Mouse (Mus musculus) central nervous system, embryonic 11.5 days (tissue): ENCODE data around the gene Sertad3. TPM values are rescaled to one million over a fixed set of nuclear protein-coding genes. Genes with fewer than 3 reads are reported as not detected.

Experiments
- polyA plus RNA-seq: library from polyadenylated mRNA; depleted of rRNA; stranded (reverse); fragments of >200 nt; gene quantifications from 2 replicates; pipeline ENCODE4 v1.2.3, GENCODE M21; 2012; rRNA removed

Sertad3 gene
- polyA plus RNA-seq = 8.5 and 17.8 TPM in 2 replicates

DNA sequence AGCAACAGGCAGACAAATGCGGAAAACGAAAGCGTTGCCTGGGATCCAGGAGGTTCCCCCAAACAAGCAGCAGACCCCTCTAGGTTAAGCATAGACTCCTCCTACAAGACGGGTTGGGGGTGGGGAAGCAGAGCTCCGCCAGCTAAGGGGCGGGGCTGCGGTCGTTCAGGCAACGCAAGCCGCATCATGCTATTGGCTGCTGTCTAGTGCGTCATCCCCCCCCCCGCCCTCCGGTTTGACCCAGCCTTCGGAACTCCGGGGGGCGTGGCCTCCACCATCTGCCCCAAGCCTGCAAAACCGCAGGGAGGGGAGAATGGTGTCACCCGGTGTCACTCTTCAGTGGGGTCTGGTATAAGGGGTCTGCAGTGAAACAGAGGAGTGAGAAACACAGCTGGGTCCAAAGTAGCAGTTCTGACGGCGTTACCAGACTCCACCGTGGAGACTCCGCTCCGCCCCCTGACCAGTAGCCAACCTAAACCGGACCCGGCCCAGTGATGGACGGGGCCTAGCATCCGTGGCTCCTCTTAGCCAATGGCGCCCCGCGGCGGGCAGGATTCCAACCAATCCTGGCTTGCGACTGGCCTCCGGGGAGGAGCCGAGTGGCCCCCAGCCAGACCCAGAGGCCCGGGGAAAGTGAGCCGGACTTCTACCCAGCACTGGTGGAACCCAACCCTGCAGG lies at the start of gene Sertad3:
Sertad3 (plus strand) TSS at position 613 of the 679 bp plus-strand sequence.

DNA sequence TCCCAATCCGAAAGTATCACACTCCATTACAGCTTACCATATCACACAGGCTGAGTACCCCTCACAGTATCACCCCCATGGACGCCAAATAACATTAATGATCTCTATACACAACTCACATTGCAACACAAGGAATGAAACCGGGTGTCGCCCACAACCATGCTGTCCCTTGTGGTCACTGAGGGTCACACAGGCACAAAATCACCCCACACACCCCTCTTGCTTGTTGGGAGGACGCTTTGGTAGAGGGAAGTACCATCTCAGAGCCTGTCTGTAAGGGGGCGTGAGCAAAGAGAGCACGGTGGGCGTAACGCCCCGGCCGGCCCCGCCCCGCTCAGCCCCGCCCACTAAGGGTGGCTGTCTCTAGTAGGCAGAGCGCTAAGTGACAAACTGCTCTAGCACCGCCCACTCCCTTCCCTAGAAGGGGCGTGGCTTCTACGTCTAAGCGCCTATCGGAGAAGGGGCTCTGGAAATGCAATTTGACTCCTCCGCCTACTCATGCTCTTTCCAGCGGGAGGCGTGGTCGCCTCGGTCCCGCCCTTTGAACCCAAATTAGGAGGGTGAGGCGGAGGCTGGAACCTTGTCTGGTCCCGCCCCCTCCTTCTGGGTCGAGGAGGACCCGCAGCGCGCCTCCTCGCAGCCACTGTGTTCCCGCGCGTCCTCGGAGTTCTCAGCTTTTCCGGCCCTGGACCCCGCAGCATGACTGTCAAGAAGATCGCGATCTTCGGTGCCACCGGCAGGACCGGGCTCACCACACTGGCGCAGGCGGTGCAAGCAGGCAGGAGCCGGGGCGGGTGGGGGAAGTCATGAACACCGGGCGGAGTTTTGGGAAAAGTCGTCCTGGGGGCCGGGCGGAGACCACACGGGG lies 25.9 kb upstream of the Sertad3 start, which contains the start of the genes Sptbn4 and Blvrb:
Sptbn4 (minus strand) TSS at position 268 of the 868 bp plus-strand sequence.
Blvrb (plus strand) TSS at position 560 of the 868 bp plus-strand sequence.

DNA sequence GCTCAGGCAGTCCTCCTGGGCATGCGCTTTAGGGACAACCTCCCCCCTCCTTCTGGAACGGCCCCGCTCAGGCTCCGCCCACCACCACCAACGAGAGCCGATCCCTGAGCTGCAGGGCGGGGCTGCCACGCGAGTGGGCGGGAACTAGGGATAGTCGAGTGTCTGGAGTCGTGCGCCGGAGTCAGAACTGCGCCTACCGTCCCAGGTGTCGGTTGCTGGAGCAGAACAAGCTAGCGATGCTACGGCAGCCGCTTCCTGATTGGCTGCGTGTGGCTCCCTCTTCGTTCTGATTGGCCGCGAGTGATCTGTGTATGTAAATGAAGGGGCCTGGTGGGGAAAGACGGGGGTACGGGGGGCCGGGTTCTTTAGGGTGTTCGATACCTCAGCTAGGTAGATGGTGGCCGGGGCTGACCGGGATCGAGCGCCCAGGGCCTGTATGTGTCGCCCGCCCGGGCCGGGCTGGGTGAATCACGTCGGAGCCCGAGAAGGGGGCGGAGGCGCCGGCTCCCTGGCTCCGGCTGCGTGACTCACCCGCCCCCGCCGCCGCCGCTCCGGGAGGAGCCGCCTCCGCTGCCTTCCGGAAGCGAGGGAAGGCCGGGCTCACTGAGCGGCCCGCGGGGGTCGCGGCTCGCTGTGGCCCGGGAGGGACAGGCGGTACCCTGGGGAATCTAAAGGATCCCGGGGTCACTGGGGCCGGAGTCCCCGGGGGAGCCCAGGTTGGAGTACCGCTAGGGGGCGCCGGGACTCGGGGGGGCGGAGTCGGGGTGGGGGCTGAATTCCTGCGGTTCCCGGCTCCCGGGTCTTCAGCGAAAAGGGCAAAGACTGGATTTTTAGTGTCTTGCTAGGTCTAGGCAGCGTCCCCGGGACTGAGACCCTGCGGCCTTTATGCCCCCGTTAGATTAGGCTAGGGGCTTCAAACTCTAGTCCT lies 13.5 kb downstream of the Sertad3 start, which contains the start of gene Sertad1:
Sertad1 (plus strand) TSS at position 141 of the 928 bp plus-strand sequence.

DNA sequence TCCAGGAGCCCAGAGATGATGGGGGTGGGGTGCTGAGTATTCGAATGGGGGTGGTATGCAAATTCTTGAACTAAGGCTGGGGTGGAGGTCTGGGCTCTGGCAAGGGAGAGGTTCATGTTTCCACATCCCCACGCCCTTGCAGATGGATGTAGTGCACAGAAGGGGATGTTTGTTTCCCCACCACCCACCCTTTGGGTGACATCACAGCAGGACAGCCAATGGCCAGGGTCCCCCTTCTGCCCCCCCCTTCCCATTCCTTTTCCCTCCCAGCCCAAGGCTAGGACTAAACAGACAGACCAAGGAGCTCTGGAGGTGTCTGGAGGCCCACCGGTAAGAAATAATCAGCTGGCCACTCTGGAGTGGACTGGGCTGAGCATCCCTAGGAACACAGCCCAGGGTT lies 25.5 kb downstream of the Sertad3 start, which contains the start of gene Prx:
Prx (plus strand) TSS at position 289 of the 400 bp plus-strand sequence.

DNA sequence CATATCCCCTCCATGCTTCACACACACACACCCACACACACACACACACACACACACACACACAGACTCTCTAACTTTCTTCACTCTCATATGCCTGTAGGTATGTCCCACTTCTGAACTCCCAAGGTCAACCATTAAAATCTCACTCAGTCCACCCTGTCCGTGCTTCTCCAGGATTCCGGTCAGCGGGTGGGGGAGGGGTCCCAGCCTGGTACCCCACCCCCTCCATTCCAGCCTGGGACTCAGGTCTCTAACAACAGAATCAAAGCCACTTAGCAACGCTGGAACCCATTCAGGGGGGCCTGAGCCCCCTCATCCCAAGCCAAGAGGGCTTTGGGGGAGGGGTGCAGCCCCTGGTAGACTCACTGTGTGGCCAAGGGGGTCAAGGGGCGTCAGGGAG lies 49.4 kb downstream of the Sertad3 start, which contains the start of gene Hipk4:
Hipk4 (plus strand) TSS at position 301 of the 400 bp plus-strand sequence.

Other genes with a start within 250 kb of the Sertad3 start
- 9.9 and 10.1 TPM in 2 replicates for gene Itpkc, start 245.1 kb upstream of the Sertad3 start, polyA plus RNA-seq
- 28.7 and 30.6 TPM in 2 replicates for gene Coq8b, start 240.7 kb upstream of the Sertad3 start, polyA plus RNA-seq
- 56.4 and 108 TPM in 2 replicates for gene Numbl, start 215.3 kb upstream of the Sertad3 start, polyA plus RNA-seq
- 17.5 and 18.3 TPM in 2 replicates for gene Ltbp4, start 136.1 kb upstream of the Sertad3 start, polyA plus RNA-seq
- 82.6 and 85.8 TPM in 2 replicates for gene Shkbp1, start 117.7 kb upstream of the Sertad3 start, polyA plus RNA-seq
- gene Gm20479, start 116.3 kb upstream of the Sertad3 start, polyA plus RNA-seq = 0.41 and 0.44 TPM in 2 replicates
- gene Sptbn4, start 26.1 kb upstream of the Sertad3 start, polyA plus RNA-seq = 1.5 and 1.6 TPM in 2 replicates
- 65.2 and 71.6 TPM in 2 replicates for gene Blvrb, start 25.8 kb upstream of the Sertad3 start, polyA plus RNA-seq
- gene Sertad1, start 13.1 kb downstream of the Sertad3 start, polyA plus RNA-seq = 11.8 and 12.2 TPM in 2 replicates
- 4.6 and 5.3 TPM in 2 replicates for gene Prx, start 25.6 kb downstream of the Sertad3 start, polyA plus RNA-seq
- 2.3 and 3.4 TPM in 2 replicates for gene Hipk4, start 49.5 kb downstream of the Sertad3 start, polyA plus RNA-seq
- 61.2 and 68.5 TPM in 2 replicates for gene Pld3, start 79.5 kb downstream of the Sertad3 start, polyA plus RNA-seq
- gene 2310022A10Rik, start 79.5 kb downstream of the Sertad3 start, polyA plus RNA-seq = 24.6 and 32.0 TPM in 2 replicates
- 48.6 and 64.2 TPM in 2 replicates for gene Akt2, start 117.8 kb downstream of the Sertad3 start, polyA plus RNA-seq
- 5.3 and 5.7 TPM in 2 replicates for gene Ttc9b, start 180.1 kb downstream of the Sertad3 start, polyA plus RNA-seq
- 32.1 and 44.5 TPM in 2 replicates for gene Map3k10, start 200.8 kb downstream of the Sertad3 start, polyA plus RNA-seq
- gene Zfp607b, start 215.6 kb downstream of the Sertad3 start, polyA plus RNA-seq = 4.6 and 5.2 TPM in 2 replicates